Mouse (Mus musculus) layer of hippocampus, adult 2 months (tissue): ENCODE data around the gene E130114P18Rik. TPM values are rescaled to one million over a fixed set of nuclear protein-coding genes. Genes with fewer than 3 reads are reported as not detected.

ENCODE experiments used
- DNase-seq, 2 experiments: peaks; one replicate each; pipeline ENCODE4 v3.0.0; 2022; ENCODE audit warnings: low spot score in 2 of 2
- H3K27ac ChIP-seq: fragments of 200-600 bp; 2 replicates; pipeline ENCODE4 v1.8.1; 2022
- H3K4me3 ChIP-seq: fragments of 200-600 bp; 2 replicates; pipeline ENCODE4 v1.8.1; 2022; ENCODE audit warnings: mild to moderate bottlenecking
- CTCF ChIP-seq: fragments of 200-600 bp; conservative IDR thresholded peaks from 2 replicates; pipeline ENCODE4 v1.8.1; 2022; ENCODE audit warnings: antibody characterized with exemption, mild to moderate bottlenecking, moderate library complexity
- total RNA-seq, 2 experiments: library from RNA; stranded (reverse); gene quantifications; 2 replicates each; pipeline ENCODE4 v1.2.3; 2021

E130114P18Rik gene
- total RNA-seq, 2 experiments from 2014 or later = 7.1 to 7.9 TPM

DNA sequence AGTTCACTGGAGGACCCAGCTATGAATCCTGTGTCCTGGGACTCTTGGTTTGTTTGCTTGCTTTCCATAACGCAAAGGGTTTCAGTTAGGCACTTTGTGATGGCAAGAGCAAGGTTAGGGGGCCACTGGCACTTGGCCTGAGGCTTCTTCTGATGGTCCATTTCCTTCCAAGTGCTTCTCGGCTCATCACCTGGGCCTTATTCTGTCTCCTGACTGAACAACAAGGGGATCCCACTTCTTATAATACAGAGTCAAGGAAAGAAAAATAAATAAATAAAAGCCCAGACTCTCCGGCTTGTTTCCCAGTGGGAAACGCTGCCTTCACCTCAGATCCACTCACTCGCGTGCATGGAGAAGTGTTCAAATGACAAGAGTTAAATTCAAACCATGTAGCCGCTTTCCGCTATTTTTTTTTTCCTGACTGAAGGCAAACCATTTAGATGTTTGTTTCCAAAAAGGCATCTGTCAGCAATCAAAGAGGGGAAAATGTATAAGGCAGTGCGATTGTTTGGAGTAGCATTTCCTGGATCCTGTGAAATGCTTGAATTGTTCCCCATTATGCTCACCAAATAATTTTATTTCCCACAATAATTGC lies 199.2 kb downstream of the E130114P18Rik start:
- no peak for DNase-seq
- peak overlapping the region; percentile 83 for H3K27ac ChIP-seq
- TF ChIP-seq CTCF = no peak
- H3K4me3 ChIP-seq = peak overlapping the region; percentile 13; the same call in 1 of the 2 replicates

DNA sequence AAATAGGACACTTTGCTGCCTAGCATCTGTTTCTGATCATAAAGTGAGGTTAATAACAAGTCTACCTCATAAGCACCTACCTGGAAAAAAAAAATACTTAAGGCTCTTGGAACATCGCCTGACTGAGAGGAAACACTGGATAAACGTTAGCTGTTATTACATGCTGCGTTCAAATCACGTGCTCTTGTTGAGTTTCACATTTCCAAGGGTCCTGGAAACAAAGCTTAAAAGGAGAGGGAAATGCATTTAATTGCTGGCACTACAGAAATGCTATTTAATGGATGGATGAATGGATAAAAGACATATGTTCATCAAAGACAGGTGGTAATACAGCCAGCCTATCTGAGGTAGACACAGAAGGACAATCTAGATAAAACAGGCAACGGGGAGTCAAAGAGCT lies 200.4 kb downstream of the E130114P18Rik start:
- DNase-seq = no peak
- no peak overlapping the region for H3K4me3 ChIP-seq
- TF ChIP-seq CTCF = no peak
- no peak overlapping the region for H3K27ac ChIP-seq

DNA sequence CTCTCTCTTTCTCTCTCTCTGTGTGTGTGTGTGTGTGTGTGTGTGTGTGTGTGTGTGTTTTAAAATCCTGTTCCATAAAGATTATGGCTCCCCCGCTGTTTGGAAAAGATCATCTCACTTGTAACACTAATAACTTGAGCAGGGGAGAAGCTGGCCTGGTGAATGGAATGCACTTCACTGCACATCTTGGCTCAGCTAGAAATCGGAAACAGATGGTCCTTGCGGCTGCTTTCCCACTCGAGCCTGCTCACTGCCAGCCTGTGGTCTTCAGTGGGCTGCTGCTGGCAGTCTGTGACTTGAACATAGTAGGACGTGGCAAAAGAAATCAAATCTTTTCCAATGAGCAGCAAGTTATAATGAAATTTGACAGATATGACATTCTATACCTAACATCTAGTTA lies 202.4 kb downstream of the E130114P18Rik start:
- TF ChIP-seq CTCF = no peak
- no peak overlapping the region for H3K27ac ChIP-seq
- no peak overlapping the region for H3K4me3 ChIP-seq
- peak; percentile 59 to 72 for DNase-seq

DNA sequence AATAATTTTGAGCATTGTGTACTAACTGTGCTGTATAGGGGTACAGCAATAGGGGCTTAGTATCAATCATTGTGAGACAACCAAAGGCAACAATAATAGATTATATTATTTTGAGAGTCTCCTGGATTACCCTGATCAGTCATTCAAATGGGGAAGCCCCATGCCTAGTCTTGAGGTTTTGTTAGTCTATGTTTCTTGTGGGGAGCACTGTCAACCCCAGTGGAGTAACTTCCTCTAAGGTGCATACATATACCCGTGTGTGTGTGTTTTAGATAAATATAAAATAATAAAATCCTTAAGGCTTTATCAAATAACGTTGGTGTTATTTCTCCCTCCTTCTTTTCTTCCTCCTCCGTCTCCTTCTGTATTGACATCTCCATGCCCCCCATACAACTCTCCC lies 208.6 kb downstream of the E130114P18Rik start:
- Histone ChIP-seq H3K27ac (no peak overlapping the region), H3K4me3 (no peak overlapping the region)
- TF ChIP-seq CTCF = no peak
- DNase-seq = no peak

DNA sequence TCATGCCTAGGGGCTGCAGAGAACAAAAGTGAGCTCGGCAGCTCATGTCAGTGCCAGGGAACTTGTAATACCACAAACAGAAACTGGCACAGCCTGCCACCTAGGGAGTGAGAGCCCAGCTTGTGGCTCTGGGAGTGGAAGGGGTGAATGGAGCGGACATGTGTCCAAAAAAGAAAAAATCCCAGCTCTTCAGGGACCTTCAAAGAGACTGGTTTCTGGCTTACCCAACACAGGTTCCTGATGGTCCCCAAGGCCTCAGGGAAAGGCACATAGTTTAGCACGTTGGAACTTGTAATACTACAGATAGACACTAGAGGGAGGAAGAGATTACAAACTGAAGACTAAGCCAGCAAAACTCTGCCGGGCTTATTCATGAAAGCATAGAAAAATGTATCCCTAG lies 213.2 kb downstream of the E130114P18Rik start:
- DNase-seq = no peak
- Histone ChIP-seq H3K4me3 (no peak overlapping the region), H3K27ac (no peak overlapping the region)
- TF ChIP-seq CTCF = peak; percentile 87

DNA sequence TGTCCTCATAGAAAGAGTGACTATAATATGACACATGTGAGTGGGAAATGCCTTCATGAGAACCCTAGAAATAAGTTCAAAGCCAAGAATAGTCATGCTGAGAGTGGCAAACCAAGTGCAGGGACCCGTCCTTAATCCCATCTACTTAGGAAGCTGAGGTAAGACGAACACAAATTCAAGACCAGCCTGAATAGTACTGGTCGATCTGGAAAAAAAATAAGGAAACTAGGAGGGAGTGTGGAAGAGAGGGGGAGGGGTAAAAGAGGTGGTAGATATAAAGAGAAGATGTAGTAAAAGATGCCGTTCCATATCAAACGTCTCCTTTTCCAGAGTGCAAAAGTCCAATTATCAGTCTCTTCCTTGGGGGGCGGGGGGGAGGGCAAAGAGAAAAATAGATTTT lies 213.7 kb downstream of the E130114P18Rik start:
- DNase-seq = no peak
- no peak overlapping the region for H3K4me3 ChIP-seq
- no peak overlapping the region for H3K27ac ChIP-seq
- no peak for TF ChIP-seq CTCF

DNA sequence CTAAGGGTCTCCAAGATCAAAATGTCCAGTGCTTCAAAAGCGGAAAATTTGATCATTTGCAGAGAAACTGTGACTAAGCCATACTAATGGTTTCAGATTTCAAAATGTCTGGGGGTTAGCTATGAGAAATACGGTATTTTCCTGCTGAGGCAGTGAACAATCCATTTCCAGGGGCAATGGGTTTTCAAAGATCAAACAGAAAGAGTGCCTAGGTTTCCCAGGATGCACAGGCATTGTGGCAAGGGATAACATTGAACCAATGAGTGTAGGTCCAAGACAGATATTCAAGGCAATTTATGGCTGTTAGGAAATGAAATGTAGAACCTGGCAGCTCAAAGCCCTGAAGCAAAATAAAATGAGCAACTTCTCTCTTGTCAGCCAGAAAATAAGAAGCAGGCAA lies 220.3 kb downstream of the E130114P18Rik start:
- no peak for TF ChIP-seq CTCF
- Histone ChIP-seq H3K4me3 (no peak overlapping the region), H3K27ac (no peak overlapping the region)
- no peak for DNase-seq

DNA sequence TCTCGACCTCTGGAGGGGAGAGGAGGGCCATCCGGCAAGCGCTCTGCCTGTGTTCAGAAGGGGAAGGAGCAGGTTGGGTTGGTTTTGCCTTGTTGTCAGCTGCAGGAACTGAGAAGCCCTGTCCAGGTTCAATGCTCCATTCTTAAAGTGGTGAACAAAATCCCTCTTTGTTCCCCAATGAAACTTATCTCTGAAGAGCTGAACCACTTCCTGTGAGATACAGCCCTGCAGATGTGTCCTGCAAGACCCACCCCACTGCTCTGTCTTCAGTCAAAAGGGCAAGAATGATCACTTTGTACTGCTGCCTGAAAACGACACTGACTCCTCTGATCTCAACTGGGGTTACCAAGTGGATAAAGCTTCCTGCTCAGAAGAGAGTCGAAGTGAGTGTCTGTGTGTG lies 233.9 kb downstream of the E130114P18Rik start:
- no peak for DNase-seq
- no peak overlapping the region for H3K4me3 ChIP-seq
- TF ChIP-seq CTCF = no peak
- no peak overlapping the region for H3K27ac ChIP-seq

DNA sequence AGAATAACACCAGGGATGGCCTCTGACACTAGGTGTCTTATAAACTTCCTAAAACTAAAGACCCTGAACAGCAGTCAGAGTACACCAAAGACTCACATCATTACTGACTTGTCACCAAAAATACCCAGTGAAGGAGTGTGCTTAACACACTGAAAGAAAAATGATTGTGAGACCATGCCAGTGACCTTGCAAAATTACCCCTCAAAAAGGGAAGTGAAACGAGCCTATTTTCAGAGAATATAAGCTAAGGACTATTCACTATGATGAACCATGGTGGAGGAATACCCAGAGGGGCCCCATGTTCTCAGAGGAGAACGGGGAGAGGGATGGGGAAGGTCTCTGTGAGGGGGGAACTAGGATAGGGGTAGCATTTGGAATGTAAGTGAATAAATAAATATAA lies 245.8 kb downstream of the E130114P18Rik start:
- no peak for TF ChIP-seq CTCF
- no peak overlapping the region for H3K4me3 ChIP-seq
- DNase-seq = no peak
- H3K27ac ChIP-seq = no peak overlapping the region

DNA sequence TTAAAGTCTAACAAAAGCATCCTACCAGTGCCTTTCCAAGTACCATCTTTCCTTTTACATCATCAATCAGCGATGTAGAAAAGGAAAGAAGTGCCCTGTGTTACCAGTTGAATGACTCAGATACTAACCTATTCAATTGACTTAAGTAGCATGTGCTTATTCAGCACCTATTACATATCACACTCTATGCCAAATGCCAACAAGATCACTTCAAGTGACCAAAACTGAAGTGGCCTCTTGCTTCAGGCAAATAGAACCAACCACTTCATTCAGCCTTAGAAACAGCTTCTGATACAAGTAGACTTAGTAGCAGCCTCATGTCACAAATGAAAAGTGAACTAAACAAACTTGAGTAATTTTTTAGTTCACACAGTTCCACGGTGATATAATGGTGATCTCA lies 249.4 kb downstream of the E130114P18Rik start:
- TF ChIP-seq CTCF = no peak
- no peak for DNase-seq
- no peak overlapping the region for H3K4me3 ChIP-seq

More for the DNA sequence above, 249.4 kb downstream of the E130114P18Rik start:
- H3K27ac ChIP-seq = no peak overlapping the region

Other genes starting within 250 kb of the E130114P18Rik start
- gene Nfia, start 5.3 kb downstream of the E130114P18Rik start, total RNA-seq = 100 to 1,000 TPM; 113 to 115 TPM